Mouse (Mus musculus) liver, adult (tissue): ENCODE measurements at regions not wholly inside any gene's neighbourhood (a gene's known extent, or its start where the extent isn't known, plus 50 kb on each side); places are given as distances from the start of the nearest gene placed in this dataset.

ENCODE experiments used
- GATA4 ChIP-seq: IDR thresholded peaks from 2 replicates; pipeline ENCODE4 v1.6.1; 2014; ENCODE audit warnings: mild to moderate bottlenecking, low read length; ENCODE audit not compliant: insufficient replicate concordance

GRCm38 (mm10) chr5:119480191-119481190, 190.0 kb upstream of the Tbx3 start:
- no peak for TF ChIP-seq GATA4

- TF ChIP-seq GATA4, result no peak
Observed at GRCm38 (mm10) chr5:119483706-119484105, 186.8 kb upstream of the Tbx3 start.

DNA sequence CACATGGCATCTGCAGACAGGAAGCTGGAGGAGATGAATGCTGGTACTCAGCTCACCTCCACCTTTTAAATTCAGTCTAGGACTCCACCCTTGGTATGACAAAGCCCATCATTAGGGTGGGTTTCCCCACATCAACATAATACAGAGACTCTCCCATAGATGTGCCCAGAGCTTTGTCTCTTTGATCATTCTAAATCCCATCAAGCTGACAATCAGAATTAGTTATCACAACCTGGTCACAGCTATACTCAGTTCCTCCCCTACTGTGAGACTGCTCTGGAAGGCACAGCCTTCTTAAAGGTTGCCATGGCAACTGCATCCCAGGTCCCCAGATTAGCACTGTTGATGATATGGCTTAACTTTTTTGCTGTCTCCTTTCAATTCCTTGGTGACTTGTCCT, 184.3 kb upstream of the Tbx3 start:
- TF ChIP-seq GATA4, result no peak

DNA sequence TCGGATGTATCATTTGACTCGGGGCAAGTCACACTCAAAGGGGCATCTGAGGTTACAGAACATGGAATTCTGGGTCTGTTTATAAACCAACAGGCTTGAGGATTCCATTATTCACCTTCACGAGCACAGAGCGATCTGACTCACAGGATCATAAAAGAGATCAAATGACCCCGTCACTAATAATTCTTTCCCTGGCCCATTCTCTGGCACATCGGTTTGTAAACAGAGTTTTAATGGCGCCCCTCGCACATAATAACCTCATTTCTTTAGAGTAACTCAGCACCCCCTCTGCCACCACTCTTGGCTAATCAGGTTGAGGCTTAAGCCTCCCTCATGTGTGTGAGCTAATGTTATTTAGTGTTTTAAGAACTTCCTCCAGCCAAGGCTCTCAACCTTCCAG, 183.3 kb upstream of the Tbx3 start:
- TF ChIP-seq GATA4, result no peak

DNA sequence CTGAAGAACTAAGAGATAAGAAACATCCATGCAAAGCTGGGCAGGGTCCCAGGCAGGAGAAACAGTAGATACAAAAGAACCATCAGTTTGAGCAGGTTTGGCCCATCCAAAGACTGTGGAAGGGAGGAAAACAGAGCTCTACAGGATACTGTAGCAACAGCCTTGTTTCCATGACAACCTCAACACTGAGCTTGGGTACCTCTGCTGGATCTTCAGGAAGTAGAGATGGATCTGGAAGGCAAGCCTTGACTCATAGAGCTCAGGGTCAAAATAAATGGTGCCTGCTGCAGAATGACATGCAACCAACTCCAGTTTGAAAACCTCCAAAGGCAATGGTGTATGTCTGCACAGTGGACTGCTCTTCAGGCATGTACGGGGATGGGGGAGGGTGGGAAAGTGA, 173.0 kb upstream of the Tbx3 start:
- no peak for TF ChIP-seq GATA4

GRCm38 (mm10) chr5:119498431-119498830, 172.0 kb upstream of the Tbx3 start:
- TF ChIP-seq GATA4, result no peak

DNA sequence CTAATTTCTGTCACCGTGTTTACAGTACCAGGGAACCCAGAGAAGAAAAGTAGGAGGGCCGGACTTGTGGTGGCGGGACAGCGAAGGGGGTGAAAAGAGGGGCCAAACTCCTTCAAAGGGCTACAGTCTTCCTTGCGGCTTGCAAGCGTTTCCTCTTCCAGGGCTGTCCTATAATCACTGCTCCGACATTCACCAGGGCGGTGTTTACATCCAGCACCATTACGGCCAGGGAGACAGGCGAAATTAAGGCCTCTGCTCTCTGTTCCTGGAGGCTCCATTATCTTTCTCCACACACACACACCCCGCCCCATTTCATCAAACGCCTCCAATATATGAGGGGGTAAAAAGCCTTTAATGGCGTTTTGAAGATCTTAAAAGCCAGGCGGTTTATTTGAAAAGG, 162.8 kb upstream of the Tbx3 start:
- no peak for TF ChIP-seq GATA4

GRCm38 (mm10) chr5:119518506-119519252, 151.8 kb upstream of the Tbx3 start:
- no peak for TF ChIP-seq GATA4

- TF ChIP-seq GATA4, result no peak
Observed at GRCm38 (mm10) chr5:119524171-119524570, 146.3 kb upstream of the Tbx3 start.

GRCm38 (mm10) chr5:119525960-119526359, 144.5 kb upstream of the Tbx3 start:
- no peak for TF ChIP-seq GATA4

DNA sequence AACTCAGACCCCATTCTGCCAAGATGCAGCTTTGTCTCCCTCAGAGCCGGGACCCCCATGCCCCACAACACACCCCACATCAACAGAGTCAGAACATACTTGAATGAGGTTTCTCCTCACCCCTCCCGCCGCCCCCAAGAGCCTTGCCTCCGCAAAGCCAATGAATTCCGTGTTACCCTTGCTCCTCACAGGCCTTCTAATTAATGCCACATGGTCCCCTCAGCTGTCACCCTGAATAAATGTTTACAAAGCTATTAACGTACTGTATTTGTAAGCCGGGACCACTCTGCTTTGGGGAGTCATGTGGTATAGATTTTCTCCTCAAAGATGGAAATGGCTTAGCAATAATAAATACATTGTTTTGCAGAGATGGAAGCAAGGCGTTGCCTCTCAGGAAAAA, 140.5 kb upstream of the Tbx3 start:
- no peak for TF ChIP-seq GATA4

DNA sequence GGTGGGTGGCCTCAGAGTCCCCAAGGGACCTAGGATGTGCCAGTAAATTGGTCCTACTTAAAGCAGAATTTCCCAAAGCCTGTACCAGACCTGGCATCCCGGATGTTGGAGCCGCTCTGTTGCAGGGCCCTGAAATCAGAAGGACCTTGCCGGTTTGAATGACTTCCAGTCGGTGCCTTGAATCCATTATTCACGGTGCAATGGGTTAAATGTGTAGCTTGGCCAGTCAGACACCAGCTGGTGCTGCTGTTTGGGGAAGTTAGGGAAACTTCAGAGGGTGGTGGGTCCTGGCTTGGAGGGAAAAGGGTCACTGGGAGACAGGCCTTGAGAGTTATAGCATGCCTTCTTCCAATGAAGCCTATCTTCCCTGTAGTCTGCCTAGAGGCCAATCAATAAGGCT, 135.5 kb upstream of the Tbx3 start:
- TF ChIP-seq GATA4, result no peak

- TF ChIP-seq GATA4, result no peak
Observed at GRCm38 (mm10) chr5:119542836-119543235, 127.6 kb upstream of the Tbx3 start.

DNA sequence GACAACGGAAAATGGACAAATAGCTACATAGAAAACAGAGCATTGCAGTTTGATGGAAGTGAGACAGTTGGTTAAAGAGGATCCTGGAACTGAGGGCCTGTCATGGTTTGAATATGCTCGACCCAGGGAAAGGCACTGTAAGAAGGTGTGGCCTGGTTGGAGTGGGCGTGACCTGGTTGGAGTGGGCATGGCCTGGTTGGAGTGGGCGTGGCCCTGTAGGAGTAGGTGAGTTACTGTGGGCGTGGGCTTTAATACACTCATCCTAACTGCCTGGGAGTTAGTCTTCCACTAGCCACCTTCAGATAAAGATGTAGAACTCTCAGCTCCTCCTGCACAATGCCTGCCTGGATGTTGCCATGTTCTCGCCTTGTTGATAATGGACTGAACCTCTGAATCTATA, 126.8 kb upstream of the Tbx3 start:
- no peak for TF ChIP-seq GATA4

DNA sequence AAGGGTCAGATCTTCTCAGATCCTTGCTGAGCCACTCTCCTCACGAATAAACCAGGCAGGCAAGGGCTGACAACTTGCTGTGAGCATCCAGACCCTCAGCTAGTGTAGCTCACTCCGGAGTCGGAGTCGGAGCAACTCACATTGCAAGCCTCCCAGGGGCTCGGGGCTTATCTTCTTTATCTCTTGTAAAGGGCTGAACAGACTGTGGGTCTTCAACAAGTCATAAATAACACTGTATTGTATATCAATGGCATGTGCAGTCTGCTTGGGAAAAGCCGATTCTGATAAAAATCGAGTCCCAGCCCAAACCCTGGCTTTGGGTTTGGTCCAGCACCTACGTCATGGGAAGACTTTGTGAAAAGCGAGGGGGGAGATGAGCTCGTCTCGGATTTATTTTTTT, 125.8 kb upstream of the Tbx3 start:
- no peak for TF ChIP-seq GATA4

DNA sequence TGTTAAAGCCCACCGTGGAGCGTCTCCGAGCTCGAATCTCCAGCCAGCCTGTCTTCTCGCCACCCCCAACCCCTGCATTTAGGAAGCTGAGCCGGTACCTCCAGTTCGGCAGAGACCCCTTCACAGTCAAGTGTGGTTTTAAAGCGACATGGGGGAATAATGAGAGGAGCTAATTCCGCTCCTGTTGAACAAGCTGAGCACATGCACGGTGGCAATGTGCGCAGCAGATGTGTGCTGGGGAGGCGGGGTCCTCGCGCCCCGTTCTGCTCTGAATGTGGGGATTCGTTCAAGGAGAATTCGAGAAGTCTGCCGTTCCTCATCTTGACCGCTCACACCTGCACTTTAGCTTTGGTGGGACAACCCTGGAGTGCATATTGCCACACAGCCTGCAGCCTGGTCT, 123.4 kb upstream of the Tbx3 start:
- no peak for TF ChIP-seq GATA4
